Mouse (Mus musculus) kidney, embryonic 16.5 days (tissue): ENCODE results near the gene Pcnx2. TPM values are rescaled to one million over a fixed set of nuclear protein-coding genes. Genes with fewer than 3 reads are reported as not detected.

Experiments used
- ATAC-seq: fragments of 200-750 bp; cut with Nextera tagmentation; 2 replicates; pipeline ENCODE4 v1.8.0; 2017; ENCODE audit warnings: moderate TSS enrichment; ENCODE audit not compliant: low FRiP score, low TSS enrichment
- H3K27ac ChIP-seq: fragments of 300-500 bp; sonication (generic); 2 replicates; pipeline ENCODE4 v1.5.1; 2014; ENCODE audit warnings: low read length
- H3K27me3 ChIP-seq: fragments of 300-500 bp; sonication (generic); 2 replicates; pipeline ENCODE4 v1.6.1; 2014; ENCODE audit warnings: low read length, control low read depth, mixed read lengths; ENCODE audit not compliant: insufficient read depth
- H3K36me3 ChIP-seq: fragments of 300-500 bp; sonication (generic); 2 replicates; pipeline ENCODE4 v1.6.1; 2014; ENCODE audit warnings: low read length, control low read depth, mixed read lengths; ENCODE audit not compliant: insufficient read depth
- H3K4me1 ChIP-seq: fragments of 300-500 bp; sonication (generic); 2 replicates; pipeline ENCODE4 v1.6.1; 2014; ENCODE audit warnings: low read length, control low read depth, mixed read lengths; ENCODE audit not compliant: insufficient read depth
- H3K4me2 ChIP-seq: fragments of 300-500 bp; sonication (generic); replicated peaks from 2 replicates; pipeline ENCODE4 v1.6.1; 2014; ENCODE audit warnings: low read depth, low read length
- H3K4me3 ChIP-seq: fragments of 300-500 bp; sonication (generic); 2 replicates; pipeline ENCODE4 v1.5.1; 2014; ENCODE audit warnings: mild to moderate bottlenecking, low read length
- H3K9ac ChIP-seq: fragments of 300-500 bp; sonication (generic); replicated peaks from 2 replicates; pipeline ENCODE4 v1.6.1; 2014; ENCODE audit warnings: low read length
- H3K9me3 ChIP-seq: fragments of 300-500 bp; sonication (generic); 2 replicates; pipeline ENCODE4 v1.6.1; 2016; ENCODE audit warnings: low read length, control low read depth
- WGBS: fragments of 180-500 bp; shearing (Covaris S2); extraction: QIAGEN DNeasy Blood & Tissue Kit; methylation state at CpG from one replicate; pipeline ENCODE4 v1.1.7; 2014; 5-methylcytosine and 5-hydroxymethylcytosine counted together
- polyA plus RNA-seq: library from polyadenylated mRNA; unstranded; fragments of >200 nt; fragmentation: Nextera tagmentation; extraction: Ambion mirVana; gene quantifications from 2 replicates; pipeline ENCODE4 v1.2.1, GENCODE M21; 2015

The Pcnx2 gene
- polyA plus RNA-seq, 1 experiment from 2014 or later: 0.27 TPM

DNA sequence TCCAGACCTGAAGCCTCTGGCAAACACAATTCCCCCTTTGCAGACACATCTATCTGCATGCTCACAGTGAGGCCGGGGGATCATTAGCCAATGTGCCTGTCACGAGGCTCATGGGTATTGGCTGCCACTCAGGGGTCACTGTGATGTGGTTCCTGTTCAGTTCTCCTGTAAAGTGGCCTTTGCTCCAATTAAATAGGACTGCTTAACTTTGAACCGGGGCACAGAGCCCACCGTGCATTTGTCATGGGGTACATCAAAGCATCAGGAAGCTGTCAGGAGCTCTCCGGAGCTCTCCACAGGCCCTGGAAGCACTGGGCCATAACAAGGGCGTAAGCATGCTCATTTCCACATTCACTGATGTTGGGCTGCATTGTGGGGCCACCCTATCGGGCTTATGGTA is 181.5 kb downstream of the Pcnx2 start:
- peak; percentile 47; the same call in 1 of the 2 replicates for ATAC-seq
- H3K4me1 ChIP-seq: peaks cover 17% of the 10 kb centered on the region
- no peak overlapping the region for H3K4me3 ChIP-seq
- H3K36me3 ChIP-seq: no peaks in the 10 kb centered on the region
- H3K9me3 ChIP-seq: no peaks in the 10 kb centered on the region
- H3K27ac ChIP-seq: no peak overlapping the region
- no peak overlapping the region for H3K9ac ChIP-seq
- H3K27me3 ChIP-seq: no peaks in the 10 kb centered on the region; the same call in 1 of the 2 replicates
- WGBS: 15% methylated on average over 7 of the region's 7 CpGs
- H3K4me2 ChIP-seq: no peak overlapping the region

DNA sequence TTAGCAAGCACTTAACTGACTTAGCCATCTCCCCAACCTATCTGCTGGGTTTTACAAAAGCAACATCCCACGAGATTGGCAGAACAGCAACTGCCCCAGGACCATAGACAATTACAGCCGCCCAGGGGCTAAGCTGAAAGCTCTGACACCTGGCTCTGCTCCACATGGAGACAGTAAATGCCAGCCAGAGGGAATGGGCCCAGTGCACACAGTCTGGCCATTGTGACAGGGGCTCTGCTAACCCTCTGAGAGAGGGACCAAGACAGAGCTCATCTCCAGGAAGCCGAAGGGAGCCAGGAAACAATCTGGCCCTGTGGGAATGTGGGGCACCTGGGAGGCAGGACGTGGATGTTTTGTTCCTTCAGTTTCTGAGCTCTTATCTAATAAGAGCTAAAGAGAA is 181.9 kb downstream of the Pcnx2 start:
- no peak overlapping the region for H3K27ac ChIP-seq
- 47% methylated on average over 4 of the region's 4 CpGs for WGBS
- no peaks in the 10 kb centered on the region; the same call in 1 of the 2 replicates for H3K27me3 ChIP-seq
- H3K4me3 ChIP-seq: no peak overlapping the region
- no peak for ATAC-seq
- no peak overlapping the region for H3K4me2 ChIP-seq
- no peaks in the 10 kb centered on the region for H3K9me3 ChIP-seq
- peaks cover 17% of the 10 kb centered on the region for H3K4me1 ChIP-seq
- H3K9ac ChIP-seq: no peak overlapping the region
- H3K36me3 ChIP-seq: no peaks in the 10 kb centered on the region

- Histone ChIP-seq H3K9me3 (no peaks in the 10 kb centered on the region), H3K36me3 (no peaks in the 10 kb centered on the region)
Observed at GRCm38 (mm10) chr8:125711514-125711913, 186.6 kb downstream of the Pcnx2 start.

GRCm38 (mm10) chr8:125709171-125709570 is 188.9 kb downstream of the Pcnx2 start:
- no peak overlapping the region for H3K9ac ChIP-seq
- H3K27me3 ChIP-seq: no peaks in the 10 kb centered on the region
- no peak overlapping the region for H3K4me3 ChIP-seq
- 76% methylated on average over 5 of the region's 5 CpGs for WGBS
- H3K4me2 ChIP-seq: no peak overlapping the region
- H3K4me1 ChIP-seq: 0 out of 2 replicates have a peak, but pooled peaks cover 3% of the 10 kb centered on the region
- H3K27ac ChIP-seq: no peak overlapping the region
- H3K9me3 ChIP-seq: no peaks in the 10 kb centered on the region
- no peak for ATAC-seq
- H3K36me3 ChIP-seq: no peaks in the 10 kb centered on the region

More at GRCm38 (mm10) chr8:125711514-125711913, 186.6 kb downstream of the Pcnx2 start:
- Histone ChIP-seq H3K4me2 (no peak overlapping the region), H3K4me1 (0 out of 2 replicates have a peak, but pooled peaks cover 5% of the 10 kb centered on the region), H3K4me3 (no peak overlapping the region), H3K9ac (no peak overlapping the region), H3K27me3 (no peaks in the 10 kb centered on the region; the same call in 1 of the 2 replicates), H3K27ac (no peak overlapping the region)
- WGBS: 86% methylated on average over 5 of the region's 5 CpGs
- no peak for ATAC-seq

- ATAC-seq: no peak
- 84% methylated on average over 7 of the region's 7 CpGs for WGBS
- Histone ChIP-seq H3K27me3 (no peaks in the 10 kb centered on the region), H3K4me2 (no peak overlapping the region), H3K9me3 (no peaks in the 10 kb centered on the region), H3K4me3 (no peak overlapping the region), H3K36me3 (no peaks in the 10 kb centered on the region), H3K9ac (no peak overlapping the region), H3K27ac (no peak overlapping the region), H3K4me1 (peaks cover 3% of the 10 kb centered on the region; the same call in 1 of the 2 replicates)
Observed at GRCm38 (mm10) chr8:125705816-125706215, 192.3 kb downstream of the Pcnx2 start.

DNA sequence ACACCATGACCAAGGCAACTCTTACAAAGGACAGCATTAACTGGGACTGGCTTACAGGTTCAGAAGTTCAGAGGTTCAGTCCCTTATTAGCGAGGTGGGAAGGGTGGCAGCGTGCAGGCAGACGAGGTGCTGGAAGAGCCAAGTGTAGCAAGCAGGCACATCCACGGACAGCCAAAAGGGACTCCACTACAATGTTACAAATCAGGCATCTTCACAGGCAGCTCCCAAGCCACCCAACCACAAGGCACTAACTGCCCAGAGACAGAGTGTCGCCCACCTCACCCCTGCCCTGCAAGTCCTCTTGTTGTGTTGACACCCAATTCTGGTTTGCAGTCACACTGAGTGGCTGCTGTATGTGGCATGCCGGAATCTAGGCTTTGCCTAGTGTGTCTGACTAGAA is 193.7 kb downstream of the Pcnx2 start:
- Histone ChIP-seq H3K4me1 (peaks cover 3% of the 10 kb centered on the region; the same call in 1 of the 2 replicates), H3K9me3 (no peaks in the 10 kb centered on the region), H3K9ac (no peak overlapping the region), H3K4me3 (no peak overlapping the region), H3K27ac (no peak overlapping the region), H3K4me2 (no peak overlapping the region), H3K27me3 (no peaks in the 10 kb centered on the region), H3K36me3 (no peaks in the 10 kb centered on the region)
- 93% methylated on average over 6 of the region's 6 CpGs for WGBS
- ATAC-seq: no peak

- no peak for ATAC-seq
- whole genome bisulfite sequencing: 40% methylated on average over 15 of the region's 15 CpGs
- no peak overlapping the region for H3K4me3 ChIP-seq
Observed at GRCm38 (mm10) chr8:125702868-125703473, 195.1 kb downstream of the Pcnx2 start.

More at GRCm38 (mm10) chr8:125702868-125703473, 195.1 kb downstream of the Pcnx2 start:
- Histone ChIP-seq H3K9ac (no peak overlapping the region), H3K36me3 (no peaks in the 10 kb centered on the region), H3K27me3 (no peaks in the 10 kb centered on the region), H3K4me1 (peaks cover 3% of the 10 kb centered on the region; the same call in 1 of the 2 replicates), H3K27ac (no peak overlapping the region), H3K4me2 (no peak overlapping the region), H3K9me3 (peaks cover 9% of the 10 kb centered on the region; the same call in 1 of the 2 replicates)

Other genes with a start within 250 kb of the Pcnx2 start
- gene Map10, start 228.5 kb downstream of the Pcnx2 start, polyA plus RNA-seq: 6.7 and 7.3 TPM in 2 replicates
- gene Ntpcr, start 168.4 kb downstream of the Pcnx2 start, polyA plus RNA-seq: 30.3 and 30.8 TPM in 2 replicates
- gene Map3k21, start 12.1 kb upstream of the Pcnx2 start, polyA plus RNA-seq: 3.9 and 4.1 TPM in 2 replicates
- gene Kcnk1, start 96.9 kb upstream of the Pcnx2 start, polyA plus RNA-seq: 53.6 and 56.5 TPM in 2 replicates